Mouse (Mus musculus) frontal cortex, postnatal 25 days (tissue): ENCODE measurements around the gene Zfp91.
A peak's percentile ranks its signal among the peaks of the same experiment; 100 is the strongest.

Experiments
- DNase-seq, 2 experiments: peaks; one replicate each; pipeline ENCODE4 v3.0.0; 2022; ENCODE audit warnings: low spot score in 2 of 2

The Zfp91 gene

DNA sequence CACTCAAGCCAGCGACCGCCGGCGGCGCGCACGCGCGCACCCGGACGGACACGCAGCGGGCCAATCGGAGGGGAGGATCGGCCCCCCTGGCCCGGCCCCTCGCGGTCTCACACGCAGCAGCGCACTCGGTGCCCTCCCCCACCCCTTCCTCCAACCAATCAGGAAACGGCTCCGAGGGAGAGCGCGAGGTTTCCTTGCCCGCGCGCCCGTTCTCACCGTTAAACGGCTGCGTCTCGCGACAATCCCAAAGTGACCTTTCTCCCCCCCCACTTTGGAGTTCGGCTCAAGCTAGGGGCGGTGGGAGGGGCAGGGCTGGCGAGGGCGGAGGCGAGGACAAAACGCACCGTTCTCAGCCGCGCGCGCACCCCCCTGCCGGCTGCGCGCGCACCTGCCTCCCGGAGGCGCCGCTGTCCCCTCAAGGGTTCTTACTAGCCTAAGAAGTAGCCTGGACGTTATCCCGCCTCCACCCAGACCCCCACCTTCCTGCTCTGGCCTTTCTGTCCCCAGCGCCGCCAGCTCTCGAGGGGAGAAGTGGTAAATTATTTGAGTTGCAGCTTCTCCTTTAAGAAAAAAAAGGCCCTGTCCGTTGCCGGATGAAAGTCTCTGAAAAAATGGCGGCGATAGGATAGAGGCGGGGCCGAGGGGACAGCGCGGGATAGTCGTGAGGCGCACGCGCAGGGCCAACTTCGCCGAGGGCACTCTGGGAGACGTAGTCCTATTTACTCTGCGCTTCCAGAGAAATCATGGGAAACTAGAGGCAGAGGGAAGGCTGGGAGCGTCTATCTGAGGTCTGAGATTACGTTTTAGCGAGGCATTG lies at the start of gene Zfp91, which contains the start of gene Lpxn:
Zfp91 (minus strand) TSS at position 616 of the 817 bp plus-strand sequence.
Lpxn (plus strand) TSS at position 683 of the 817 bp plus-strand sequence.
- peak; percentile 91 to 96 for DNase-seq

DNA sequence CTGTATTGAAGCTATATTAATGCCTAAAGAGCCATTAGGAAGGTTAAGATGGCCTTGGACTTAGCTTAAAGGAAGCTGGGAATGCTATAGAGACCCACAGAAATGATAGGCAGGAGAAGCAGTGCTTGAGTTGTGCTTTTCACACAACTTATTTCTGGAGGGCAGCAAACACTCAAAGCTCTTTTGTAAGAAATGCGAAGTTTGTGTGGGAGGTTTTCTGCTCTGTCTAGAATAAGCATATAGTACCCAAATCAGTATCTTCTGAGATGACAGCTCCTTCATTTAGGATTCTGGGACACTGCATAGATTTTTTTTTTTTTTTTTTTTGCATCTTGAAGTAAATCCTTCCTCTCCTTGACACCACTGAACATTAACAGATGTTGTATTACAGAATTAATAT lies 42.6 kb upstream of the Zfp91 start:
- DNase-seq, result no peak

DNA sequence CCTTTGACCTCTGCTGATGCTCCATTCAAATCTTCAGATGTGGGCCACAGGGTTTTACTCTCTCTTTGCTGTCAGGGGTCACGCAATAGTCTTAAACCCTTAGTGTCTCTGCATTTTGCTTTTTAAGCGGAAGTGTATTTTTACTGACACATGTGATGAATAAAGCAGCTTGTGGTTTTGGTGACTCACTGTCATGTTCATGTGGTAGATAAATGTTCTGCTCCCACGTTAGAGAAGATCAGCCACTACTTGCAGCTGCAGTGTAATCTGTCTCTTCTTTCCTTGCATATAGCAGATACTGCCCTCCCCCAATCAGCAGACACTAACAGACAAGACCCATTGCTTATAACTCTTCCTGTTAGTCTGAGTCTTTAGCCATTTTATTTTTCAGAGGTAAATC lies 37.7 kb upstream of the Zfp91 start:
- no peak for DNase-seq

DNA sequence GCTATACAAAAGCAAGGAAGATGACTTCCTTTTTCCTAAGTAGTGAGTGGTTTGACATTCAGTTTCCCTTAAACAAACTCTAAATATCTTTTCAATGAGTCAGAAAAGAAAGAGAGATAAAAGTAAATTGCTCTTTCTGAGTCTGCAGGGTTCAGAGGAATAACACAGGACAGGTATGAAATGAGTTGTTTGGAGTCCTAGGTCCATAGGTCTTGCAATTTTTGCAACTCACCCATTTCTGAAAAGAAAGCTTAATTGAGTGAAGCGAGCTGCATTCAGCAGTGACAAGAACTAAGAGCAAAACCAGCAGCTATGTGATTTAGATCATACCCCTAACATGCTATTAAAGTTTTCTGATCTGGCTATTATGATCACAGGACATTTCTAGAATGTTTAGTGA lies 35.6 kb upstream of the Zfp91 start:
- no peak for DNase-seq

DNA sequence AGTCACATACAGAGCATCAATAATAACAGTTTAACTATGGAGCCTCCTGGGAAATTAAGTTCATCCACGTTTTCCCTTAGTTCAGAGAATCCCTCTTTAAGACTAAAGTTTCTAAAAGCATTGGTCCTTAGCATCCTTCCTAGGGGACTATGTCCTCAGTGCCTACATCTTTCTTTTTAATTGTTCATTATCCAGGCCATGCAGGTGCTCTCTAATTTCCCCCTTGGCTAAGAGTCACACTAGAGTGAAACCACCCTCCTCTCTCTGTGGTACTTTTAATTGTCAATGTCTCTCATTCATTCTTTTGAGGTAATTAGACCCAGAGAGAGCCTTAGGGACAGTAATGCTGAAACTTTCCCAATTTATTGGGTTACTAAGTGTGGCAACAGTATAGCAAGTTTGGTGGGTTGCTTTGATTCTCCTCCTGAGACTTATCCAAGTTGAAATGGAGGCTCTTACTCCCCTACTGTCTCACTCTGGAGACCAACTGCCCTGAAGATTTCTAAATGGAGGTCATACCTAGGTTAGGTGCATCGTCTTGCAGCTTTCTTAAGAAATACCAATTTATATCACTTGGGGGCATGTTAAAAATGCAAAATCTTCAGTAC lies 35.0 kb upstream of the Zfp91 start:
- no peak for DNase-seq

DNA sequence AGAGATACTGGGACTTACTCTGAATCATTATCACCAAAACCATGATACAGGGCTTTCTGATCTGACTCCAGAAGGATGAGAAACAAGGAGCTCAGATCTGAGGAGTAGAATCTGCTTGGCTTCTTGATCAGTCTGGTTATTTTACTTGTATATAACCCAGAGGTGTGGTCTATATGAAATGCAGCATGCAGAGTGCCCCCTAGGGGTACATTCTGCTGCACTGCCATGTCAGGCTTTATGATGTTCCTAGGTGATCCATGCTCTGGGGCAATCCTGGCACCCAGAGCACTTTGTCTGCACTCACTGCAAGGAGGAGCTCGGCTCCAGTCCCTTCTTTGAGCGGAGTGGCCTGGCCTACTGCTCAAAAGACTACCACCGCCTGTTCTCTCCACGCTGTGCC lies 28.6 kb upstream of the Zfp91 start:
- no peak for DNase-seq

DNA sequence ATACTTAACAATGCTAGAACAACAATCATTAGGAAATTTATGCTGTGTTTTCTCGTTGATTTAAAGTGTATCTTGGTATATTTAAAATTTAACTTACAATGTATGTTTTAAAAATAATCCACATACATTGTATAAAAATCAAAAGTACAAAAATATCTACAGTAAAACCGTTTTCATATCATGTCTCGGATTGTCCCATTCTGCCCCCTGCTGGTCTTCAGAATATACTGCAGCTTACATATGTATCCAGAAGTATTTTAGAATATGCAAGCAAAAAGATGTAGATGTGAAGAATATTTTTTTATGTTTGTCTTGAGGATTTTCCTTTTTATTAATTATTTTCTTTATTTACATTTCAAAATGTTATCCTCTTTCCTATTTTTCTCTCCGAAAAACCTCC lies 24.5 kb upstream of the Zfp91 start:
- no peak for DNase-seq

DNA sequence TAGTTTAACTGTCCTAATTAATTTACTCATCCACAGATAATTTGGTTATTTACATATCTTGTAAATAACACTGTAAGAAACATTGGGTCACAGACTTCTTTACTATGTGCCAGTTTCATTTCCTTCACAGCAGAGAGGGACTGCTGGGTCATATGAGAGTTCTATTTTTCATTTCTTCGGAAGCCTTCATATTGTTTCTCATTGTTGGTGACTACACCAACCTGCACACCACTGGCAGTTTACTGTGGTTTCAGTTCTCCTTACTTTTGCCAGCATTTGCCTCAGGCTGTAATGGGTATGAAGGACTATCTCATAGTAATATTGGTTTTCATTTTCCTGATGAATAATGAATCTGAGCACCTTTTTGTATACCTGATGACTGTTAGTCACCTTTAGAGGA lies 22.6 kb upstream of the Zfp91 start:
- DNase-seq, result no peak

DNA sequence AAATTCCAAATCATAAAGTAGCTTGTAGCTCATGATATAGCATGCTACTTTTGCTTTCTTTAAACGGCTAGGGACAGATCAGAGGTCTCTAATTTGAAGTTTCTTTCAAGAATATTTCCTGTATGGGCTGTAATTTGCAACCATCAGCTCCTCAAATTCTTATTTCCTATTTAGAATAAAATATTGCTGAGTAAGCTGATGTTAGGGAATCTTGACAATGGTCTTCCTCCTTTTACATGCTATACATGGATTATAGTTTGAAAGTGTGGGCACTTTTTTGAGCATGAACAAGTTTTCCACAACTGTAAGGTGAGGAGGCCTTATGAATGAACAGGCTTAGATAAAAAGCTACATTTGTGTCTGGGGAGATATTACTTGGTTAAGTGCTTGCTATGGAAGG lies 18.0 kb upstream of the Zfp91 start:
- no peak for DNase-seq

DNA sequence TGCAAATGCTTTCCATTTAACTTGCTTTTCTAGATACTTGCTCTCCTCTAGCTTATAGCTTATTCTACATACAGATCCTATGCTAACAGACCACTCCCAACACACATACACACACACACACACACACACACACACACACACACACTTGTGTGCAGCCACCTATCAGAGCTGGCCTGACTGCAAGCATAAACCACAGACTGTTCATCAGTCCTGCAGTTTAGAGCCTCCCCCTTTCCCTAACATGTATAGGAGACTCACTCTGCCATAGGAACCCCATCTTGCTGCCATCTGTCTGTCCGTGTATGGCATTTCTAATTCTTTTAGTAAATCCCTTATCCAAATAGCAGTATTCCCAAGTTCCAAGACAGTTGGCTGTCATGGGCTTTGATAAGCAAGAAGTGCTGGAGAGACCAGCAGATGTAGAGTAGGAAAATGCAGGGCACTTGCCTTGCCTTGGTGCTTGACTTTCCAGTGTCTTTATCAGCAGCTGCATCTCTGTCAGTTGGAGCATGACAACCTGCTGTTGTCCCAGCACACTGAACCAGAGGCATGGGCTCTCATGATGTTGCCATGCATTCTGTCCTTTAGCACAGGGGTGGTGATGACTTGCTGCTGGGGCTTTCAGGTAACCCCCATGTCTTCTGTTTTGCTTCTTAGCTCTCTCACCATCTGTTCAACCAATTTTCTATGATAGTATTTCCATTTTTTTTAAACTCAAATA lies 16.9 kb upstream of the Zfp91 start:
- no peak for DNase-seq

DNA sequence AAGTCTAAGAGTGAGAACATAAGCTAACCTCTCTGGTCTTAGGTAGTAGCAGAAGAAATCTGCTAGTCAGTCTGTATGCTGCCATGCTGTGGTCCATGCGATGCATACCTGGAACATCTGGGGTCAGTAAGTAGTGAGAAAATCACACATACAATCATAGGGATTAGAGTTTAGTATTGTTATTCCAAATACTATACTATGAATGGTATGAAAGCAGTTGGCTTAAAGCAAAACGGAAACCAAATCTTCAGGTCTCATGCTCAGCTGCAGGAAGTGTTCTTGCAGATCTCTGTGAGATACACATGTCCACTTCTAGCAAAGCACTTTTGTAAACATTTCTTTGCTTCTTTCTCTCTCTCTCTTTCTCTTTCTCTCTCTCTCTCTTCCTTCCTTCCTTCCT lies 10.3 kb upstream of the Zfp91 start:
- no peak for DNase-seq

DNA sequence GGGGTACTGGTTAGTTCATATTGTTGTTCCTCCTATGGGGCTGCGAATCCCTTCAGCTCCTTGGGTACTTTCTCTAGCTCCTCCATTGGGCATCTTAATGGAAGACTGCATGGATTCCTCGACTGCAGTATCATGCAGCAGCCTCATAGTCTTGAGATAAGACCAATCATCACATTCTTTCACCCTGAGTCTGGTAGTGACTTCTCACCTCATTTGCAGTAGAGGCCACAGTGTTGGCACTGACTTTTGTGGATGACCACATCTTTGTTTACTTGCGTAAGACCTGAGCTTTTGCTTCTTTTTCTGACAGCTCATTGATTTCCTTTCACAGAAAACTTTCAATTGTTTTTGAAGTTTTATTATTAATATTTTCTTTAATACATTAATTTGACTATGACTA lies 9.8 kb upstream of the Zfp91 start:
- no peak for DNase-seq

DNA sequence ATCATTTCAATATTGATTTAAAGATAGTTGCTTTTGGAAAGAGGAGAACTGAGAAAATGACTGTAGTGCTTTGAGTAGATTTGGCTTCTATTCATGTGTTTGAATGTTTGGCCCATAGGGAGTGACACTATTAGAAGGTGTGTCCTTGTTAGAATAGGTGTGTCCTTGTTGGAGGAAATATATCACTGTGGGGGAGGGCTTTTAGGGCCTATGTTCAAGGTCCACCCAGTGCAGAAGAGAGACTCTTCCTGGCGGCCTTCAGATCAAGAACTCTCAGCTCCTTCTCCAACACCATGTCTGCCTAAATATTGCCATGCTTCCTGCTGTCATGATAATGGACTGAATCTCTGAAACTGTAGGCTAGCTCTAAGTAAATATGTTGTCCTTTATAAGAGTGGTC lies 8.3 kb upstream of the Zfp91 start:
- no peak for DNase-seq

DNA sequence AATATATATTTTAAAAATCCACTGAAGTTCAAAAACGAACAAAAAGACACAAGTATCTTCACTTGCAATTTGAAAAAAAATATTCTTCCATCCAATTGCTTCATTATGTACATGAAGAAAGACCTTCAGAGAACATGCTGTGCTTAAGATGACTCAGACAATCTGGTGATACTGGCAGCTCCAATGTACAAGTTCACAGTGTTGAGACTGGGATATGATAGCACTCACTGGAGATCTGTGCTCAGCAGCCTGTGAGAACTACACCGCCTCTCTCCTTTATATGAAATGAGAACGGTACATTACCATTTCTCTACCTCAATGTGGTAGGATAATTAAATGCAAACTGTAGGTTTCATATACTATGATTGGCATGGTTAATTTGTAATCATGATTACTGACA lies 6.9 kb upstream of the Zfp91 start:
- DNase-seq, result no peak

DNA sequence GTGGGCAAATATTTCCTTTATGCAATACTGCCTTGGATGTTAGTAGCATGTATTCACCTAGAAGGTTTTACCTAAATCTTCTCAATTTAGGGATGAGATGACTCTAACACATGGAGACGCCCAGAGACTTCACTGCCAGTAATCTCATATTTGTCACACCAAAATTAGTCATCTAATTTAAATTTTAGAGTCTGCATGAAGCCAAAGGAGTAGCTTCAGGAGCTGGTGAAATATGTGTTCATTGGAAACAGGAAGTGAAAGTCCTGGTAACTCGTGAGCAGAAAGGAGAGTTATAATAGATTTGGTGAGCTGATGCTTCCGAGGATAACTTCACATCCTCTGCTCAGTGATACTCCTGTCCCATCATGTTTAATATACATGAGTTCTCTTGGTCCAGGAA lies 5.1 kb upstream of the Zfp91 start:
- DNase-seq, result no peak

DNA sequence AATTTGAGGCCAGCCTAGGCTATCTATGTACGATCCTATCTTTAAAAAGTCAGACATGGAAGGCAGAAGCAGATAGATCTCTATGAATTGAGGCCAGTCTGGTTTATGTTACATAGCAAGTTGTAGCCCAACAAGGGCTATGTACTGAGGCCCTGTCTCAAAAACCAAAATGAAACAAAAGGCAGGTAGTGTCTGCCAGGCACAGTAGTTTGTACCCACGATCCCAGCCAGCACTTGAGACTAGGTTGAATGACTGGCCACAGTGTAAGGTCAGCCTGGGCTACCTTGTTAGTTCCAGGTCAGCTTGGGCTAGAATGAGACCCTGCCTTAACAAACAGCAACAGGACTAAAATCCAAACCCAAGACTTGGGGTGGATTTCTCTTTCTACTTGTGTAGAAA lies 4.7 kb upstream of the Zfp91 start:
- DNase-seq, result no peak

DNA sequence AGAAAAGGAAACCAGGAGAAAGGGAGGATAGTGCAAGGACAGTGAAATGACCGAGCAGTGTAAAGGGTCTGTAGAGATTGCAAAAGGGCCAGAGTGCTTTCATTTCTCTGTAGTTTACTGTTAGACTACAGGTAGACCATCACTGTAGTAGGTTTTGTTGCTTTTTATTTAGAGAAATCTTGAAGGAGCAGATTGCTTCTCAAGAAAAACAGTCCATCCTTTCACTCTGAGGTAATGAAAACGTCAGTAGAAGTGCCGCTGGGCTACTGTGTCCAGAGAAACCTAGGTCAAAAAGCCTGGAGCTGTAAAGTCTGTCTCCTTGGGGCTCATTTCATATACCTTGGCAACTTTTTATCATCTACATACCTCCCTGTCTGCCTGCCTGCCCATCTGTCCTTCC lies 3.2 kb upstream of the Zfp91 start:
- DNase-seq, result no peak

DNA sequence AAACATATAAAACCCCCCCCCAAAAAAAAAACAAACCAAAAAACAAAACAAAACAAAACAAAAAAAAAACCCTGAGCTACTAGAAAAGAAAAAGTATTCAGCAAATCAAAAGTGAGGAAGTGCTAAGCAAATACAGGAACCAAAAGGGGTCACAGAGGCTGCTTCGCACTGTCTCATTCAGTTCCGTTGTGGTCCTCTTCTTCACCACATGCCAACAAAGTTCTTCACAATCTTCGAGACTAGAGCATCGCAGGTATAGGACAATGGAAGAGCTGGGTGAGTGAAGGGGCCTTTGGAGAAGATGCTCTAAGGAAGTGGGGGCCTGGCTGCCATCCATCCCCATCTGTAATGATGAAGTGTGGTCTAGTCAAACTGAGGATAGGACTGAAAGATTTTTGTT lies 2.5 kb upstream of the Zfp91 start:
- DNase-seq, result no peak

DNA sequence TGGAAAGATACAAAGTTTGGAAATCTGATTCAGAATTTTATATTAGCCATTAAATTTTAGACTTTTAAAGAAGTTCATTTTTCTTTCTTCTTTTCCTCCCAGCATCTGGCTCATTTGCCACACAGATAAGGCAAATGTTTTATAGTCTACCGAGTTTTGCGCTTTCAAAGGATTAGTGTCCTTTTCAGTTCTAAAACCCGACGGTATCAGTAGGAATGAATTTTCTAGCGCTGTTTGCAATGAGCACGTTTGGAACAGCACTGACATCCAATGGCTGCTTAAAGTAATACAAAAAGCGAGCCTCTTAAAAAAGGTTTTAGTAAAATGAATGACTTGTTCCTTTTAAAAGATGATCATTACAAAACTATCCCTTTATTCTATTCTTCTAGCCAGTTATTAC lies 1.1 kb upstream of the Zfp91 start:
- DNase-seq, result no peak

DNA sequence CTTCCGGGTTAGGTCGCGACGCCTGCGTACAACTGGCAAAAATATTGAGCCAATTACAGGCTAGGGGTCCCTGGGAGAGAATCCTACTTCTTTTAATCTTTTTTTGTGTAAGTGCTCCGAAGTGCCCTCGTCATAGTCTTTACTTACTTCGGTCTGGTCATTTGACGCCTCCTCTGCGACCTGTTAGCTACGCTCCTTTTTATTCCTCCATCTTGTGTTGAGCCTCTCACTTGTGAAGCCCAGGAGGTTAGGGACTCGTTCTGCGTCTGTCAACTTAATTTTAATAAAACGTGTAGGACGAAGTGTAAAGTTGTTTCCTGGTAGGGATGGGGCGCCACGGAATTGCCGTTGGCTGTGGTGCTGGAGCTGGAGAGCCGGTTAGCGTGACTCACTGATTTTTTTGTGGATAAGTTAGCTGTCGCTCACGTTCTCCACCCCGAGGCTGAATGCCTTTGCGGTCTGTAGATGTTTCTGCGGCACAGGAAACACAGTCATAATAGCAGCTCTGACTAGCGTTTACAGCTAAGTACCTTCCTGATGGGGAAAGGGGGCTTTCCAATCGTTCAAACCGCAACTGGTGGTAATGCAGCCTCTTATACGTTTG lies 504 bp upstream of the Zfp91 start:
- DNase-seq, result no peak

DNA sequence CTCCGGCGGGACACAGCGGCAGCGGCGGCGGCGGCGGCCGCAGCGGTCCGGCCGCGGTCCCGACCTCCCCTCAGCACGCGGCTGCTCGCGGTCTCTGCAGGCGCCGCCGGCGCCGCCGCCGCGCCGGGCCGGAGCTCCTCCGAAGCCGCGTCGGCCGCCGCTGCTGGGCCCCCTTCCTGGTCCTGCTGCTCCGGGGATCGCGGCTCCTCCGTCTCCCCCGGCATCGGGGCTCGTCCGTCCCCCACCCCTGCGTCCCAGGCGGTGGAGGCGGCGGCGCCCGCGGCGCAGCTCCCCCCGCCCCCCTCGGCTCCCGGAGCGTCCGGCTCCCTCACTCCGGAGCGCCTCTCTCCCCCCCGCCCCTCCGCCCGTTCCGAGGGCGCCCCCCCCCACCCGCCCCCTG lies 816 bp downstream of the Zfp91 start:
- no peak for DNase-seq
